14 mouse cellular contexts compared by ENCODE assay signal in genomic region chr19:4568832-4569231, GRCm38 (mm10). TPM values are rescaled to one million over a fixed set of nuclear protein-coding genes. Genes with fewer than 3 reads are reported as not detected.
DNase-seq lines count a peak whose midpoint lies in the region; ATAC-seq lines count a peak whose summit lies in the region.
"Had no signal": no experiment of that assay in that cellular context is flagged by ENCODE, and none has a peak within 500 bp of the region (broad histone marks: within the 10 kb centered on the region; RNA-seq: fewer than 3 reads in every experiment).

No protein-coding gene starts in this region.

- H3K27me3 ChIP-seq in heart, embryonic 12.5 days (replicated peaks), result no peaks in the 10 kb centered on the region
- no peaks in the 10 kb centered on the region for H3K27me3 ChIP-seq in liver, embryonic 15.5 days
- H3K27me3 ChIP-seq: forebrain, embryonic 15.5 days had no signal

- H3K9me3 ChIP-seq in heart, embryonic 12.5 days (replicated peaks), result no peaks in the 10 kb centered on the region
- H3K9me3 ChIP-seq in liver, embryonic 15.5 days (replicated peaks), result no peaks in the 10 kb centered on the region
- H3K9me3 ChIP-seq: forebrain, embryonic 15.5 days had no signal

- no peak for DNase-seq in heart, postnatal 36 days
- peak; percentile 23 for DNase-seq in ovary, postnatal 36 days (ENCODE audit: low spot score)
- no peak for DNase-seq in ovary, postnatal 10 days (ENCODE audit: low spot score)
- DNase-seq in adrenal gland, adult 18-20 months (ENCODE audit: low spot score in 2 of 2), result no peak
- no peak for DNase-seq in urinary bladder, postnatal 14 days (ENCODE audit: low spot score)
- DNase-seq in T-cell, adult 2 months (ENCODE audit: low spot score), result no peak
- DNase-seq: adrenal gland, adult 2 months; cerebellum, adult 11 months; kidney, postnatal 36 days had no signal

- H3K4me2 ChIP-seq in heart, embryonic 12.5 days, result no peak overlapping the region
- peak overlapping the region; percentile 50 for H3K4me2 ChIP-seq in liver, embryonic 15.5 days
- H3K4me2 ChIP-seq: forebrain, embryonic 15.5 days; hindbrain, embryonic 14.5 days had no signal

- ATAC-seq in heart, embryonic 12.5 days (ENCODE audit: insufficient number of reproducible peaks, low FRiP score), result peak; percentile 87
- ATAC-seq in liver, embryonic 15.5 days (ENCODE audit: insufficient read depth), result peak; percentile 88
- ATAC-seq: forebrain, embryonic 15.5 days had no signal

- no peak overlapping the region for H3K4me3 ChIP-seq in heart, embryonic 12.5 days
- H3K4me3 ChIP-seq in liver, embryonic 15.5 days (replicated peaks), result no peak overlapping the region
- H3K4me3 ChIP-seq: forebrain, embryonic 15.5 days; left cerebral cortex, adult 2 months had no signal

- 19% methylated on average over 4 of the region's 4 CpGs for WGBS in heart, embryonic 12.5 days
- 15% methylated on average over 4 of the region's 4 CpGs for WGBS in liver, embryonic 15.5 days (ENCODE audit: insufficient replicate concordance)

- H3K9ac ChIP-seq in heart, embryonic 12.5 days, result no peak overlapping the region
- H3K9ac ChIP-seq in liver, embryonic 15.5 days, result peak overlapping the region; percentile 48
- H3K9ac ChIP-seq: forebrain, embryonic 15.5 days; hindbrain, embryonic 14.5 days had no signal

- intact Hi-C loops in heart, postnatal 36 days (cut with DNase I), result no loop called here

- H3K4me1 ChIP-seq in heart, embryonic 12.5 days (replicated peaks), result peaks cover 22% of the 10 kb centered on the region
- H3K4me1 ChIP-seq in liver, embryonic 15.5 days (replicated peaks), result peaks cover 86% of the 10 kb centered on the region

- H3K36me3 ChIP-seq in heart, embryonic 12.5 days, result no peaks in the 10 kb centered on the region
- H3K36me3 ChIP-seq in liver, embryonic 15.5 days (replicated peaks), result 0 out of 2 replicates have a peak, but pooled peaks cover 2% of the 10 kb centered on the region
- H3K36me3 ChIP-seq: forebrain, embryonic 15.5 days had no signal

- peak overlapping the region; percentile 38; the same call in 1 of the 2 replicates for H3K27ac ChIP-seq in heart, embryonic 12.5 days (ENCODE audit: poor library complexity, severe bottlenecking)
- peak overlapping the region; percentile 97 for H3K27ac ChIP-seq in liver, embryonic 15.5 days (replicated peaks)
- H3K27ac ChIP-seq: forebrain, embryonic 15.5 days; hindbrain, embryonic 14.5 days; left cerebral cortex, adult 2 months had no signal

RNA-seq across cellular contexts. Expression of gene Lrfn4, which starts 46.6 kb away (rescaled TPM):
- 7.6 and 8.0 TPM in 2 replicates for polyA plus RNA-seq in heart, embryonic 12.5 days (2016; fragmentation: Nextera tagmentation; extraction: Ambion mirVana)
- total RNA-seq in heart, postnatal 36 days (2021), result 1 to 10 TPM; 7.7 to 9.2 TPM
- polyA plus RNA-seq in liver, embryonic 15.5 days (2015; fragmentation: Nextera tagmentation; extraction: Ambion mirVana), result 0.43 and 0.46 TPM in 2 replicates
- total RNA-seq in adrenal gland, adult 18-20 months (2021), result 1 to 10 TPM; 4.4 to 7.7 TPM

RNA-seq across cellular contexts. Expression of gene Rce1, which starts 56.6 kb away (rescaled TPM):
- polyA plus RNA-seq in heart, embryonic 12.5 days (2016; fragmentation: Nextera tagmentation; extraction: Ambion mirVana), result 36.5 and 38.3 TPM in 2 replicates
- total RNA-seq in heart, postnatal 36 days (2021), result 10 to 100 TPM in 1 of 2 experiments, 1 to 10 TPM in 1; 9.4 to 10.1 TPM
- 24.1 and 25.3 TPM in 2 replicates for polyA plus RNA-seq in liver, embryonic 15.5 days (2015; fragmentation: Nextera tagmentation; extraction: Ambion mirVana)
- 10 to 100 TPM; 34.1 to 38.1 TPM for total RNA-seq in adrenal gland, adult 18-20 months (2021)

RNA-seq across cellular contexts. Expression of gene Pcx, which starts 58.6 kb away (rescaled TPM):
- polyA plus RNA-seq in heart, embryonic 12.5 days (2016; fragmentation: Nextera tagmentation; extraction: Ambion mirVana), result 15.9 and 16.6 TPM in 2 replicates
- total RNA-seq in heart, postnatal 36 days (2021), result 10 to 100 TPM; 36.9 to 43.8 TPM
- polyA plus RNA-seq in liver, embryonic 15.5 days (2015; fragmentation: Nextera tagmentation; extraction: Ambion mirVana), result 56.3 and 79.3 TPM in 2 replicates
- 100 to 1,000 TPM; 622 to 707 TPM for total RNA-seq in adrenal gland, adult 18-20 months (2021)

Comparison
In these comparisons a context has a peak if more than half of its experiments do, and no peak if none do; other contexts are left out.
1. RNA of gene Pcx, which starts 58.6 kb away (total RNA-seq): 622 to 707 TPM in adrenal gland, adult 18-20 months; 36.9 to 43.8 TPM in heart, postnatal 36 days; every median in the first group is over 10 times any median in the second.